Mouse (Mus musculus): Measurements from ENCODE around the gene Fkbp1a.

Fkbp1a gene

DNA sequence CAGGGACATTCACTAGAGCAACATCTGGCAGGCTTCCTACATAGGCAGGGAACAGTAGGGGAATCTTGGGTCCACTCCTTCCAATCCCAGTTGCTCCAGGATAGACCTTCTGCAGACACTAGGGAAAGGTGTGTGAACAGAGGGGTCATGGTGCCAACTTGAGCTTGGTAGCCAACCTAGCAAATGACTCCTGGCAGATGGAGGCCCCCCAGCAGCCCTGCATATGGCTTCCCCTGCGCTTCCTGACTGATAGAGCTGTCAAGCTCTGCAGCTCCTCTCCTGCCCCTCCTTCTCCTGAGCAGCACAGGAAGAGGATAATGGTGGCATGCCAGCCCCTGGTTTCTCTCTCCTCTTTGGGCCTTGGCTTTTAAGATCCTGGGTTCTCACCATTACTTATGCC lies 66.2 kb downstream of the Fkbp1a start:
- DNase-seq (ENCODE audit: low spot score in 2 of 2): no peak

DNA sequence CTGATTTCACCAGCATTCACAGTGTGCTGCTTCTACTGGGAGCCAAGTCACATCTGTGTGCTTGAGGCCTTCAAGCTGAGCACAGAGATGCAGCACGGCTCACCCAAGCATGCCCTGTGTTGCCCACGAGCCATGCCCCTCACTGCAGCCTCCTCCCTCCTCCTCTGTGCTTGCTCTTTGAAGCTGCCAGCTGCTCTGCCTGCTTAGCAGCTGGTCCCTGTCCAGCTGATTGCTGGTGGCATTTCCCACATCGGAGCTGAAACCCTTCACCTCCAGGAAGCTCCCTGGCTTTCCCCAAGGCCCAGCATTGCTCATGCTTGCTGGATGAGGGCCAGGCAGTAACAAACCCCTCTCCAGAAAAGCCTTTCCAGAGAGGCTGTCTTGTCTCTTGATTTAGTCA lies 67.7 kb downstream of the Fkbp1a start:
- no peak for DNase-seq (ENCODE audit: low spot score in 2 of 2)

All from frontal cortex, postnatal 25 days (tissue).